Mouse (Mus musculus) erythroid progenitor cell, adult 5-6 weeks (primary cell): ENCODE data around the gene Atf6b. TPM values are rescaled to one million over a fixed set of nuclear protein-coding genes. Genes with fewer than 3 reads are reported as not detected.

Source experiments
- ATAC-seq: replicated peaks from 2 replicates; pipeline ENCODE4 v1.8.0; 2016; ENCODE audit warnings: moderate number of reproducible peaks, mild to moderate bottlenecking, moderate TSS enrichment, inconsistent platforms; ENCODE audit not compliant: poor library complexity, low FRiP score, severe bottlenecking
- total RNA-seq, 2 experiments: library from RNA; stranded (forward) in 1 of 2; stranded (reverse) in 1 of 2; fragments of 150-400 nt in 1 of 2; fragments of 186-747, 209-891 nt in 1 of 2; gene quantifications; 2 replicates each; pipeline versions ENCODE4 v1.2.3 to v1.2.4; 2015 to 2017; ENCODE audit warnings: low replicate concordance in 2 of 2

The Atf6b gene
- total RNA-seq, 2 experiments from 2014 or later, result 2.6 to 5.4 TPM

GRCm38 (mm10) chr17:34645256-34645829, 1.6 kb upstream of the Atf6b start:
- ATAC-seq, result no peak

- ATAC-seq, result no peak
These were observed 975 bp upstream of the Atf6b start for GRCm38 (mm10) chr17:34645831-34646511.

DNA sequence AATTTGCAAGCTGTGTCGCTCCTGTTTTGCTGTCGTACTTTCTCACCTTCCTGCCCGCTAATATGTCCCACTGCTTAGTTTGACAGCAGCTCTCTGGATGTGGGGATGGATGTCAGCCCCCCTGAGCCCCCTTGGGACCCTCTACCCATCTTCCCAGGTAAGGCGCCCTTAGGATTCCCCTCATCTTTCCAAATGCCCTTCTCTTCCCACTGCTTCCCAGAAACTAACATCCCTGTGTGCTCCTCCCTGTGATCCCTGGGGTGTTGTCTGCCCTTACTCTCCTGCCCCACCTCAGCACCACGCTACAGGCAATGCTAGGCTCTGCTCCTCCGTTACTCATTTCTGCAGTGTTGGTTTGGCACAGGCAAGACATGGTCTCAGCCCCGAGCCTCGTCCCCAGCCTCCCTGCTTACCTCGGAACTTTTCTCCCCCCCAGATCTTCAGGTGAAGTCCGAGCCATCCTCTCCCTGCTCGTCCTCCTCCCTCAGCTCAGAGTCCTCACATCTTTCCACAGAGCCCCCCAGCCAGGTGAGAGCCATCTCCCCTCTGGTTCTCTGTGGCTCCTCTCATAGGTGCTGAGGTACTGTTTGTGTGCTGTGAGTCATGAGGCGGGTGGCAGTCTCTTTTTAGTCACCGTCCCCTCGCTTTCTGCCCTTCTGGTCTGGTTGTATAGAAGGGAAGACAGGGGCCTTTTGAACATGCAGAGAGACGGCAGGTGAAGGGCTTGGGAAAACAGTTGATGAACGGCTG, 1.4 kb downstream of the Atf6b start:
- no peak for ATAC-seq

DNA sequence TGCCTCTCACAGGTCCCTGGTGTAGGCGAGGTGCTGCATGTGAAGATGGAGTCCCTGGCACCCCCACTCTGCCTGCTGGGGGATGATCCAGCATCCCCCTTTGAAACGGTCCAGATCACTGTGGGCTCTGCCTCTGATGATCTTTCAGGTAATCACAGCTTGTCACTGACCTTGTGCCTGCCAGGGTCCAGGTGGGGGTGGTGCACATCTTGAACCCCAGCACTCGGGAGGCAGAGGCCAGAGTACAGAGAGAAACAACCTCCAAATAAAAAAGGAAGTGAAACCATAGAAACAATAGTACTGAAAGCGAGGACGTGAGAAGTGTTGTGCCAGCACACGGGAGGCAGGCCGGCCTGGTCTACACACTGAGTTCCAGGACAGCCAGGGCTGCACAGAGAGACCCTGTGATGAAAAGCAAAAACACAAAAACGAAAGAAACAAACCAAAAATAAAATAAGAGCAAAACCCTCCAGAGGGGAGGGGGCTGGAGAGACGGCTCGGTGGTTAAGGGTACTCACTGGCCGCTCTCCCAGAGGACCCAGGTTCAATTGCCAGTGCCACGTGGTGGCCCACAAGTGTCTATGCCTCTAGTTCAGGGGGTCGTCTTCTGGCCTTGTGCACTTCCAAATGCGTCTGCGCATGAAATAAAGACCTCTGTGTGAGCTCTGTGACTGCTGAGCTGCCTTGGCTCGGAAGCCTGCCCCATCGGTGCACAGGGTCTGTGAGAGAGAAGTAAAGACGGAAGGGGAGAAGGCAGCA, 2.3 kb downstream of the Atf6b start:
- no peak for ATAC-seq

DNA sequence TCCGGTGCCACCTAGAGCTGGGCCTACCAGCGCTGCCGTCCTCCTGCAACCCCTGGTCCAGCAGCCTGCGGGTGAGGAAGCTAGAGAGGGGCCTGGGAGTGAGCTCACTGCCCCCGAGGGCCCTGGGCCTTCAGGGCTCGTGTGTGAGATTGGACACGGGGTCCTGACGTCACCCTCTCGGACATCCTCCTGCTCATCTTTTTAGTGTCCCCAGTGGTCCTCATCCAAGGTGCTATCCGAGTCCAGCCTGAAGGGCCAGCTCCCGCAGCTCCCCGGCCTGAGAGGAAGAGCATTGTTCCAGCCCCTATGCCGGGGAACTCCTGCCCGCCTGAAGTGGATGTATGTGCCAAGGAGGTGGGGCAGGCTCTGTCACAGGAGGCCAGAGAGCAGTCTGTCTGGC, 3.8 kb downstream of the Atf6b start:
- no peak for ATAC-seq

DNA sequence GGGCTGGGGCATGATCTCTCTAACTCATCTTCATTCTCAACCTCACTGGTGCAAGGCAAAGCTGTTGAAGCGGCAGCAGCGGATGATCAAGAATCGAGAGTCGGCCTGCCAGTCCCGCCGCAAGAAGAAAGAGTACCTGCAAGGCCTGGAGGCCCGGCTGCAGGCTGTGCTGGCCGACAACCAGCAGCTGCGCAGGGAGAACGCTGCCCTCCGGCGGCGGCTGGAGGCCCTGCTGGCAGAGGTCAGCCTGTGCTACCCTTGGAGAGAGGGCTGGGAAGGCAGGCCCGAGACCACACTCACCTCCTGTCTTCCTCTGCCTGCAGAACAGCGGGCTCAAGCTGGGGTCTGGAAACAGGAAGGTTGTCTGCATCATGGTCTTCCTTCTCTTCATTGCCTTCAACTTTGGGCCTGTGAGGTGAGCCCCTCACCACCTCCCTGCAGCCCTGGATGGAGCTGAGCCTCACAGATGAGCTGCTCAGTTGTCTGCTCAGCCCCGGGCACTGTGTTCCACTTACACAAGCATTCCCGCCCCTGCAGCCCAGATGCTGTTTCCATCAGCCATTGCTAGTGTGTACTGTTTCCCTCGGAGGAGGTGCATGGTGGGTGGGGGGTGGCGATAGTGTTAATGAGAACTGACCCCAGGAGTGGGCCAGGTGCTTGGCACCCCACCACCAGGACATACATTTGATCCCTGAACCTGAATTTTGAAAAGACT, 4.7 kb downstream of the Atf6b start:
- no peak for ATAC-seq

GRCm38 (mm10) chr17:34652546-34652945, 5.6 kb downstream of the Atf6b start:
- ATAC-seq, result no peak

DNA sequence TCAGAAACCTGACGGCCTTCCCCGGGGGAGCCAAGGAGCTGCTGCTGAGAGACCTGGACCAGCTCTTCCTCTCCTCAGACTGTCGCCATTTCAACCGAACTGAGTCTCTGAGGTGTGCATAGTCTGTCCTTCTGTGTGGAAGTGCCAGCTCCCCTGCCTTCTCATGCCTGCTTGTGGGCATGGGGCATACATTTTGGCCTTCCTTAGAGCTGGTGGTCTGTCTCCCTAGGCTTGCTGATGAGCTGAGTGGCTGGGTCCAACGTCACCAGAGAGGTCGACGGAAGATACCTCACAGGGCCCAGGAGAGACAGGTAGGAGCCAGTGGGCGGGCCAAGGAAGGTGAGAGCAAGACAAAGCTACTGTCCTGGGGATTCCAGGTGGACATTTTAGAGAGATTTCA, 6.0 kb downstream of the Atf6b start:
- no peak for ATAC-seq

DNA sequence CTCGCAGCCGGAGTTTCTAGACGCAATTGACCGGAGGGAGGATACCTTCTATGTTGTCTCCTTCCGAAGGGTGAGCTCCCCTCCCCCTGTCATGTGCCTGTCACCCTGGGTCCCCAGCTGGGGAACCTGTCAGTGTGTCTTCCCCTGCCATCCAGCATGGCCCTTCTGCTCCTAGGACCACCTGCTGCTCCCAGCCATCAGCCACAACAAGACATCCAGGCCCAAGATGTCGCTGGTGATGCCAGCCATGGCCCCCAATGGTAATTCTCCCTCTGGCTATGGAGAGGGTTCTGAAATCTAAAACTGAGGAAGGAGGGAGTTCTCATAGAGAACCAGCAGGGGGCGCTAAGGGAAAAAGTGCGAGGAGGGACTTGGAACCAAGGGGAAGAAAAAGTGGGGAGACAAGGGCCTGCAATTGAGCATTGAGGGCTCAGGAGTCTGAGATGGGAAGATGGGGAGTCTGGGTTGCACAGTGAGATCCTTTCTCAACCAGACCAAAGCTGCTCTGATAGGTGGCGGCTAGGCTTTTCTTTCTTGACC, 6.9 kb downstream of the Atf6b start:
- ATAC-seq, result 0 out of 2 replicates have a peak, but pooled peaks have one; percentile 51

DNA sequence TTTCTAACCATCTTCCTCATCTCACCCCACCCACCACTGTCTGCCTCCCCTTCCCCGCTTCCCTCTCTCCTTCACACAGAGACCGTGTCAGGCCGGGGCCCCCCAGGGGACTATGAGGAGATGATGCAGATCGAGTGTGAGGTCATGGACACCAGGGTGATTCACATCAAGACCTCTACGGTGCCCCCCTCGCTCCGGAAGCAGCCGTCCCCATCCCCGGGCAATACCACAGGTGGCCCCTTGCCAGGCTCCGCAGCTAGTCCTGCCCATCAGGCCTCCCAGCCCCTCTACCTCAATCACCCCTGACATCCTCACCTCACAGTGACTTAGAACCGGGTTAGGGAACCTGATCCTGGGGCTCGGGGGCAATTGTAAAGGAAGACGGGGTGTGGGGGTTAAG, 7.4 kb downstream of the Atf6b start:
- no peak for ATAC-seq

DNA sequence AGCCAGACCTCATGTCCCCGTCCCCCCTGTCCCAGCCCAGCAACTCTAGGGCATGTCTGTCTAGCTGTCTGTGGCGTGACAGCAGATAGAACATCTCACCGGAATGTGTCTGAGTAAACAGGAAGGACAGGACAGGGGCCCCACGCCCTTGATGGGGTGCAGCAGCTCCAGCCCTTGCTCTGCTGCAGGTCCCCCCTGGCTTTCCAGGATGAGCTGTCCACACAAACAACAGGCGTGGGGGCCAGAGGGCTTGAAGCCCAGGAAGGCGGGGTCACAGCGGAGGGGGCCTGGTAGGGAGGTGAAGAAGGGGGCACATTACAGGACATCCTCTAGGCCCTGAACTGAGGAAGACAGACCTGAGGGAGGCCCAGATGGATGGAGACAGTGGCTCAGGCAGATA, 8.2 kb downstream of the Atf6b start:
- no peak for ATAC-seq

GRCm38 (mm10) chr17:34655581-34655991, 8.6 kb downstream of the Atf6b start:
- ATAC-seq, result no peak

DNA sequence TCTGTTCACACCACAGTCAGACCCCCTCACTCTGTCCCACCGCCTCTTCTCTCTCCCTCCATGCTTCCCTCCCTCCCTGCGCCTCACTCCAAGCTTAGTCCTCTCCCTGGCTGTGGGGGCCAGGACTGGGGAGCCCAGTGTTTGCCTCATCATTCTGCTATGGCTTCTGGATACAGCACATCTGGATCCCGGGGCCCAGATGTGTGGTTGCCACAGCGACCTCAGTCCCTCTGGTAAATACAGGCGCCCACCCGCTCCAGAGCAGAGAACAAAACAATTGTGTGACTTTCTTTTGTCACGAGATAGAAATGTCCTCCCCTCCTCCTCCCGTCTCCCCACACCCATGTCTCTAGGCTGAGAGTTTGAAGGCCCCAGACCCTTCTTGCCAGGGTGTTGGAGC, 9.7 kb downstream of the Atf6b start:
- no peak for ATAC-seq

DNA sequence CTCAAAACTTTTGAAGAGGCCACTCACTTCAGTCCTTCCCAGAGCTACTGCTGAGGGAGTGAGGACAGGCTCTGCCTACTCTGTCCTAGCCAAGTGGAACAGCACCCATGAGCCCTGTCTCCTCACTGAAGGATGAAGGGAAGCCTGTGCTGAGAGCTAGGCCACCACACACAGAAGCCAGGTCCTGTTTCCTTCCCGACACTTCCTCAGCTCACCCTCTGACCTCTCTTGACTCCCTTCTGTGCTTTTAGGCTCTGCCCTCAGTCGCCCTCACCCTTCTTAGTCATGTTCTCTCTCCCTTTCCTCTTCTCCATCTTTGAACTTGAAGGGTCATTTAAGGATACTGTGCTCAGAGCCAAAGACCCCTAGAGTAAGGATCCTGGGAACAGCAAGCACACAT, 10.3 kb downstream of the Atf6b start:
- ATAC-seq, result no peak

DNA sequence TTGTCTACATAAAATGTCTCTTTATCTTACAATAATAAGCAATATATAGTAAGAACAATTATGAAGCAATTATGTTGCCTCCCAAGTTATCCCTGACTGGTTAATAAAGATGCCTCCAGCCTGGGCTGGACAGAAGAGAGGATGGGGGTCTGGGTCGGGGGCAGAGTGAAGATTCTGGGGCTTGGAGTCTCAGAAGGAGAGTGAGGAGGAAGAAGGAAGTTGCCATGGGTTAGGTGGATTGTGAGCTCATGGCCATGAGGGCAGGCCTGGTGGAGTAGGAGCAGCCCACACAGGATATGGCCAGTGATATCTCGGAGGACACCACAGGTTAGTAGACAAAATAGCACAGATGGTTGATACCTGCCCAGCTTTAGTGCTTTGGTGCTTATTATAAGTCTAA, 11.2 kb downstream of the Atf6b start:
- ATAC-seq, result no peak

- no peak for ATAC-seq
These were observed 11.6 kb downstream of the Atf6b start for GRCm38 (mm10) chr17:34658591-34658990.

DNA sequence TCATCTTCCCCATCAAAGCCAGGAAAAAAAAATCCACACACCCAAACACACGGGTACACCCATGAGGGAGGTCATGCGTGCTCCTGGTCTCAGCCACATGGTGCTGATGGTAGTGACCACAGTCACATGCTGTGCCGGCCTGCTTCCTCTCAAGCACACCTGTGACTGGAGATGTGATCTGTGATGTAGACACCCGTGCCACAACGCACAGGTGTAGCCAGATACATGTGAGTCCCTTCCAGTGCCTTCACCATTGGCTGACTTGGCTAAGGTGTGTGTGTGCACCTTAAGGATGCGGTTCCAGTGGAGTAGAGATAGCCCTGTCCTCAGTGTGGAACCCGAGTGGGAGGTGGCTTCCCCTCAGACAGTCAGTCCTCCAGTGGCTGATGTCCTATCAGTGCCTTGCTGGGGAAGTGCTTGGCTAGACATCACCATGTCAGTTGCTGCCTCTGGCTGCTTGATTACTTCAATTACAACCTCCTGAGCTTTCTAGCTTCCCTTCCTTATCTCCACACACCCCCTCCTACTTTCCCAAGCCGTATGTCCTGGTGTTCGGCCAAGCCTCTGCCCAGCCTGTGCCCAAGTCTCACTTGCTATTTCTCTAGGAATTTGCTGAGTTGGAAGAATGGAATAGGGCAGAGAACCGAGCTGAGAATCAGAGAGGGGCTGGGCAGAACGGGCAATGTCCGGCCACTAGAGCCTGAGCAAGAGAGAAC, 12.4 kb downstream of the Atf6b start:
- no peak for ATAC-seq

- no peak for ATAC-seq
These were observed 12.9 kb downstream of the Atf6b start for GRCm38 (mm10) chr17:34659897-34660214.

- no peak for ATAC-seq
These were observed 13.4 kb downstream of the Atf6b start for GRCm38 (mm10) chr17:34660259-34660820.
